Mouse (Mus musculus): ENCODE results near the gene Adamtsl2. TPM values are rescaled to one million over a fixed set of nuclear protein-coding genes. Genes with fewer than 3 reads are reported as not detected.

Adamtsl2 gene
- 10 to 100 TPM; 23.8 to 25.1 TPM for total RNA-seq (2021)

DNA sequence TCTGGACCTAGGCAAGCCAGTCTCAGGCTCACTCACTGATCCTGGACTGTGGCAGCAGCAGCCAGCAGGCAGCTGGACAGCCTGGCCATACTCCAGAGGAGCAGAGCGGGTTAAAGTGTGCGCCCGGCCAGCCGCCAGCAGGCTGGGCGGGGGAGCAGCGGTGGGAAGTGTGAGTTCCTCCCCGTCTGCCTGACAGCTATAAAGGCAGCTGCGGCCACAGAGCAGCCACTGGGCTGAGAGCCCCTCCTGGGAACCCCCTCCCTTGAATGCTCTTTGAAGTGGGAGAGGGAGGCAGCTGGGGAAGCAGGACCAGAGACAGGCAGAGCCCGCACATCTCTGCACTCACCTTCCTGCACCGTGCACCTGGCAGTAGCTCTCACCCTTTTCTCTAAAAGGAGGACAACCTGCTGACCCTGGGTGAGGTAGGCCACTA, at the start of gene Adamtsl2:
Gene Adamtsl2 (plus strand): TSS at position 228 of the 433 bp plus-strand sequence.
- intact Hi-C loops (cut with DNase I) = no loop called here

DNA sequence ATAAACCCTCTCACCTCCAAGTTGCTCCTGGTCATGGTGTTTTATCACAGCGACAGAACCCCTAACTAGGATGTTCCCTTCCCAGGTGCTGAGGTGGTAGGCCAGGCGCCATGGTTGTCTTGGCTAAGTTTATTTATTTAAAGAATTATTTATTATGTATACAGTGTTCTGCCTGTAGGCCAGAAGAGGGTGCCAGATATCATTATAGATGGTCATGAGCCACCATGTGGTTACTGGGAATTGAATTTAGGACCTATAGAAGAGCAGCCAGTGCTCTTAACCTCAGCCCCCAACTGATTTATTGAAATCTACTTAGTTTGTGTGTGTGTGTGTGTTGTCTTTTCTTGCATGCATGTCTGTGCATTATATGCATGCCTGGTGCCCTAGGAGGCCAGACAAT, 46.8 kb upstream of the Adamtsl2 start:
- no peak for DNase-seq
- intact Hi-C loops (cut with DNase I) = loop anchor here (10.0 kb wide), 1 partner anchor 98 kb away; the partner anchor contains the start of genes Stkld1 and Surf4

More for the DNA sequence above, at the start of gene Adamtsl2:
- DNase-seq = peak; percentile 93

DNA sequence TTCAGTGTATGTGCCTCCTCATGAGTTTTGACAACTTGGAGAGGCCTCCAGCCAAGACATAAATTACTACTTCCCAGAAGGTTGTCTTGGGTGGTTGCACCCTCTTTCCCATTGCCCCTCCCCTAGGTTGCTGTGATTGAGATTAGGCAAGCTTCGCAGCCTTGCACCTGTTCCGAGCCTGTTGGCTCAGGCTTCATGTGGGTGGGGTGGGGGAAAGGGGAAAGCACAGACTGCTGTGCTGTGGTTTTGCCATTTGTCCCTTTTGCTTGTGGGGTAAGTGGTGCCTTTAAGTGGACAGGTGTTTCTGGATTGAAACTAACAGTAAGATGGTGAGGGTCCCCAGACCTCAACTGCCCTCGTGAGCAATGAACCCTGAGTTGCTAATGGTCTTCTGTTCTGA, 43.2 kb upstream of the Adamtsl2 start:
- DNase-seq = no peak
- intact Hi-C loops (cut with DNase I) = loop anchor here (10.0 kb wide), 1 partner anchor 101 kb away; the partner anchor contains the start of genes Stkld1 and Surf4

DNA sequence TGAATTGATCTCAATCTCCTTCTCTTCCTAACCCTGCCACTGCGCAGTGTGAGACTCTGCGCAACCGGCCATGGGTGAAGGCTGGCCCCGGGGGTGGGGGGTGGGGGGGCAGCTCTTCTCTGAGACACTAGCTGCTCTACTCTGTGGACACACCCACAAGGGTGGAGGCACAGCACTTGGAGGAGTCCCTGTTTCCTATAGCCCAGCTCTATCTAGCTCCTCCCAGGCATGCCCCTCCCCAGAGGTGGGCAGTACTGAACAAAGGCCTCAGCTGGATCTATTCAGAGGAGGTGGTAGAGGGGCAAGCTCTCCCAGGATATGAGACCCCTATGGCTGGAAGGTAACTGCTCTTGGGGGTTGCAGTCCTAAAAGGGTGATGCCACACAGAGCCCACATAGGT, 42.2 kb upstream of the Adamtsl2 start:
- no peak for DNase-seq
- intact Hi-C loops (cut with DNase I) = loop anchor here (10.0 kb wide), 1 partner anchor 102 kb away; the partner anchor contains the start of genes Stkld1 and Surf4

DNA sequence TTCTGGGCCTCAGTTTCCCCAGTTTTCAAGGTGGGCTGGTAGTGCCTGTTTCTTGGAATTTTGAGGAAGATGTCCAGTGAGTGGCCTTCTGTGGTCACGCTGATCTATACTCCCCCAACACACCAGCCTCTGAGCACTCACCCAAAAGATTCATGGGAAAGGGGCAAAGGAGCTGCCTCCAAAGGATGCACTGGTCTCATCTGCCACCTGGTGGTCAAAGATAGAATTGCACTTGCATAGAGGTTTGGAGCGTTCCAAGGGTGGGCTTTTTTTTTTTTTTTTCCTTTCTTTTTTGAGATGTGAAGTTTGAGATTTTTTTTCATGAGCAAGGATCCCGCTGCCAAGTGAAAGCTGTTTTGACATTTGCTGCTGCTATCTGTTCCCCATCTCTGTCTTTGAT, 40.6 kb upstream of the Adamtsl2 start:
- intact Hi-C loops (cut with DNase I) = loop anchor here (10.0 kb wide), 1 partner anchor 104 kb away; the partner anchor contains the start of genes Stkld1 and Surf4
- peak; percentile 83 for DNase-seq

DNA sequence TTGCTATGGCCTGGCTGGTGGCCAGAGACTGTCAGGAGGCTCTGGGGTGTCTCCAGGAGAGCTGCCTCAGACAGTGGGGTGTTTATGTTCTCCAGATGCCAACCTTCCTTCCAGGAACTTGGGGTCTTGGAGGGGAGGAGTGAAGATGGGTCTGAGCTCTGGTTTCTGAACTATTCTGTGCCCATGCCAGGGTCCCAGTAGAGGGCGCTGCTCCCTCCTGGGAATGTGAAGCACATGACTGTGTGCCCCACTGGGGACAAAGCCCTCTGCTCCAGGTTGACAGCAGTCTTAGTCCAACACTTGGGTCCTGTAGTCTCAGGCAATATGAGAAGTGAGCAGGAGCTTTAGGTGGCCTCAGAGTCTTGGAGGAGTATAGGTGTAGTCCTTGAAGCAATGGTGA, 39.9 kb upstream of the Adamtsl2 start:
- intact Hi-C loops (cut with DNase I) = loop anchor here (10.0 kb wide), 1 partner anchor 104 kb away; the partner anchor contains the start of genes Stkld1 and Surf4
- no peak for DNase-seq

DNA sequence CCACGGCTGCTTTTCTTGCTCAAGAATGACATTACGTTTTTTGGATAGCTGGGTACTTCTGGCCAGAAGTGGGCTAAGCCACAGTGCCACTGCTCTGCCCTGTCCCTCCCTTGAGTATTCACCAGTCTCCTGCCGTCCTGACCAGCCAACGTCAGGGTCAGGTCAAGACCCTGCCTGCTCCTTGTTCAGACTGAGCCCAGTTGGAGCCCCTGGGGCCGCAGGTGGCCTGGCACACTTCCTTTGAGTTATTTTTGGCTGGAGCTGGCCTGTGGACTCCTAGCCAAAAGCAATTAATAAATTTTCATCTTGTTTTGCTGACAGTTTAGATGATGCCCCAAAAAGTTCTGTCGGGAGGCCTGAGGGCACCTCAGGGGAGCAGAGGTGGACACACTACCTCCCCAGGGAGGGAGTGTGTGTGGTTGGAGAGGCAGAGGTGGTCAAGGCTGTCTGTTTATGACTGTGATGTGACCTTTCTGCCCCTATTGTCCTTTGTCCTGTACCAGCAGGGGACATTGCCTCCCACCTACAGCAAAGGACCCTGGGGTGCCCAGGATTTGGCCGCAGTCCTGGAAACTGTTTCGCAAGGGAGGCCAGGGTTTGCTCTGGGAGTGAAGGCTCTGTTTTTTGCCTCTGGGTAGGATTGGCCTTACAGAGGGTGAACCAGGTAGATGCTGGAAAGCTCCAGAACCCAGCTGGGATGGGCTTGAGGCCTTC, 36.9 kb upstream of the Adamtsl2 start:
- no peak for DNase-seq
- intact Hi-C loops (cut with DNase I) = loop anchor here (5.0 to 10.0 kb wide), 2 partner anchors 195 to 397 kb away; no protein-coding TSS in a partner anchor

DNA sequence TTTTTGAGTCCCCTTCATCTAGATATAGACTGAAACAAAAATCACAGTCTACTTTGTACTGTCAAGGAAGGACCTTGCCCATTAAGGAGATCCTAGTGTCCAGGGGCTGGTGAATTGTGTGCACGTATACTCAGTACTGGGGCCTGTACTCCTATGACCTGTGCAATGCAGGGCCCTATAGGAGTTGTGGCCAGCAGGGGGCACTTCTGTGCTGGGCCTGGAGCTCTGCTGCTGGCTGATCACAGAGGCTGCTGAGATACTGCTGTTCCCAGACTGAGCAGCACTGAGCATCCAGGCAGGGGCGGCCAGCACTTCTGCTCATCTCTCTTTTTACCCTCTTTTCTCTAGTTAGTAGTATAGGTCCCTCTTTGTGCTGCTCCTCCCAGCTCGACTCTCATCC, 35.7 kb upstream of the Adamtsl2 start:
- intact Hi-C loops (cut with DNase I) = loop anchor here (5.0 to 10.0 kb wide), 2 partner anchors 194 to 399 kb away; no protein-coding TSS in a partner anchor
- peak; percentile 90 for DNase-seq

DNA sequence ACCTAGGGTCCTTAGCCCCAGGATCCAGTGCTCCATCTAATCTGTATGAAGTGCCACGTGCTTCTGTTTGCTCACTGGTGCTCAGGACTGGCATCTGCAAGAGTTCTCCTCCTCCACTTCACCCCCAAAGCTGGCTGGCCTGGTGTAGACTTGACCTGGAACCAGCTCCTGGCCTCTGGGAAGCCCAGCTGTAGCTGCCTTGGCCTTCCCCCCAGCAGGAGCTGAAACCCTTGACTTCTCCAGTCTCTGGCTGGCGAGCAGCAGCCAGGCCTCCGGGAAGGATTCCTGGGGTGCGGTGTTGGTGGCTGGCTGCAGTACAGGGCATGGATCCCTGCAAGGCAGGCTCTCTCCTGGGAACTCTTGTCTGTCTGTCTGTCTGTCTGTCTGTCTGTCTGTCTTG, 35.0 kb upstream of the Adamtsl2 start:
- no peak for DNase-seq
- intact Hi-C loops (cut with DNase I) = loop anchor here (5.0 to 10.0 kb wide), 2 partner anchors 193 to 399 kb away; no protein-coding TSS in a partner anchor

DNA sequence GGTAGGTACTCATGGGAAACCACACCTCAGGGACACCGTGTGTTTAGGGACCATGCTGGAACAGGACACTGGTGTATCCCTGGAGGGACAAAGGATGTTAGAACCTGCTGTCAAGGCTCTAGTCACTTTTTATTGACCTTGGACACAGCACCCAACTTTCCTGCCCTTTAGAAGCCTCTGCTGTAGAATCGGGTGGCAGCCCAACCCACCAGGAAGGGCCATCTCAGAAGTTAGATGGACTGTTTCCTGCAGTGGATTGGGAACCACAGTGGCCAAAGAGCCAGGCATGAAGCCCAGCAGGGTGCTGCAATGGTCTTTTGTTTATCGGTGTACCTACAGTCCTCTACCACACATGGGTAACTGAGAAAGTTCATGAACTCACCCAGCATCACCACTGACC, 34.5 kb upstream of the Adamtsl2 start:
- no peak for DNase-seq
- intact Hi-C loops (cut with DNase I) = loop anchor here (5.0 to 10.0 kb wide), 2 partner anchors 193 to 400 kb away; no protein-coding TSS in a partner anchor

DNA sequence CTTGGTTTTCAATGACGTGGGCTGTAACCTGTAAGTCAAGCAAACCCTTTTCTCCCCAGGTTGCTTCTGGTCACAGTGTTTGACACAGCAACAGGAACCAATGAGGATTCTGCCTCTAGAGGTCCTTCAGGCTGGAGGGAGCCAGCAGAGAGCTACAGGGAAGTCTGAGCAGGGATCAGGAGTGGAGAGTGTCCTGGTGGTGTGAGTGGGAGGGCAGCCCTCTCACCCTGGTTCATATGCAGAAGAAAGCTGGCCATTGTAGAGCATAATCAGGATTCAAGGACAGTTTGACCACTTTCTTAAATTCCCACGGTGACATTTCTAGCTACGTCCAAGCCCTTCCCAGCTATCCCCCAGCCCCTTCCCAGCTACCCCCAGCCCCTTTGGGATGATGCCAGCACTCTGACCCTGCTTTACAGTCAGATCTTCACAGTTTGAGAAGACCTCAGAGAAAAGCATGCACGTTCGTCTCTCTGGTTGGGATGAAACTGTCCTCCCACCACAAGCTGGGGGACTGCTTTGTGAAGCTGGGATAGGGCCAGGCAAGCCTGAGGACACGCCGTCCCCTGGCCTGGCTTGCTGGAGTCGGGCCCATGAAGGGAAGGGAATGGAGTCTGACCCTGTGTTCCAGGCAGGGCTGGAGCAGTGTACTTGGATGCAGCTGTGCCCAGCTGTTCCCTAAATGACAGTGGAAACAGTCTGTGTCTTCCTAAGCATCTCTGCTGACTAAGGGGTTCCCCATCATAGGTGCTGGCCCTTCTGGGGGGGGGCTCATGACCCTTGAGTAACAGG, 33.0 kb upstream of the Adamtsl2 start:
- intact Hi-C loops (cut with DNase I) = loop anchor here (10.0 kb wide), 1 partner anchor 401 kb away; no protein-coding TSS in a partner anchor

DNA sequence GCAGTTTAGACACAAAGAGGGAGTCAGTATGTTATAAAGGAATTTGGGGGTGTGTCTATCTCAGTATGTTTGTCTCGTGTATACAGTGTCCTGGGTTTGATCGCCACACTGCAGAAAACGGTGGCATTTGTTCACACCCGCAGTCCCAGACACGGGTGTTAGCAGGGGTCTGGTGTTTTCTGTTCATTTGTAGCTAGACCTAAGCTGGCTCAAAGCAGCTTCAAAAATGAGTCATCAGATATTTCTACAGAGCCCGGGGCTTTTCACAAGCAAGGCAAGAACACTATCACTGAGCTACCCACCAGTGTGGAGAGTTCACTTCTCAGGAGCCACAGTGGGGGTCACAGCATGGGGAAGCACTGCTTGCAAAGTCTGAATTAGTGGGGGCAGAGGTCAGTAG, 29.8 kb upstream of the Adamtsl2 start:
- no peak for DNase-seq
- intact Hi-C loops (cut with DNase I) = loop anchor here (10.0 kb wide), 1 partner anchor 405 kb away; no protein-coding TSS in a partner anchor

More for the DNA sequence above, 33.0 kb upstream of the Adamtsl2 start:
- DNase-seq = peak; percentile 43

DNA sequence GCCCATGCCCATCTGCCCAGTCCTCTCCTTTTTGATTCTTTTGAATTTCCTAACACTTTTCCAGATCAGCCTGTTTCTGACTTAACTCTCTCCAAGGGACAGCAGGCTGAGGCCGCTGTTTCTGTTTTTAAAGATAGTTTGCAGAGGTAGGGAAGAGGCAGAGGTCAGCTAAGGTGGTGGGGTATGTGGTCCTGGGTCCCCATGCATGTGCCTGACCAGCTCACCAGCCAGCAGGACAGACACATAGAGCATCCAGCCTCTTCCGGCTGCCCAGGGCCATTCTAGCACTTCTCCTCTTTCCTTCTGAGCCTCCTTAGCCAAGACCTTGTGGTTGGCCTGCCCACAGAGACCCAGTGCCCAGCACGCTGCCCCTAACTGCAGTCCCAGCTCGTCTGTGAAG, 20.9 kb upstream of the Adamtsl2 start:
- intact Hi-C loops (cut with DNase I) = no loop called here
- DNase-seq = no peak

DNA sequence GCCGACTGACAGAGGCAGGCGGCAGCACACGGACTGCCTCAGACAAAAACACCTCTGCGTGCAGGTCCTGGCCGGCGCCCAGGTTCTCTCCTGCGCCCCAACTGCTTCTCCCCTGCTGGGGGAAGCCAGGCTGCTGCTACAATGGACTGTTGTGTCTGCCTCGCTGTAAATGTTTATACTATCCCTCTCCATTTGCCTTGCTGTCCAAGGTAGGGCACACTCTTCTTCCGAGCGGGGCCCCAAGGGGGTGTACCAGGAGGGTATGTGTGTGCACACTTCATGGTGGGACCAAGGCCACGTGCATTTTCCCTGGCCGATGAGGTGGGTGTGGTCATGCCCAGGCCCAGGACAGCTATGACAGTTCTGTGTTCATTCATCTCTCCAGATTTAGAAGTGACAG, 20.4 kb upstream of the Adamtsl2 start:
- DNase-seq = no peak
- intact Hi-C loops (cut with DNase I) = no loop called here

DNA sequence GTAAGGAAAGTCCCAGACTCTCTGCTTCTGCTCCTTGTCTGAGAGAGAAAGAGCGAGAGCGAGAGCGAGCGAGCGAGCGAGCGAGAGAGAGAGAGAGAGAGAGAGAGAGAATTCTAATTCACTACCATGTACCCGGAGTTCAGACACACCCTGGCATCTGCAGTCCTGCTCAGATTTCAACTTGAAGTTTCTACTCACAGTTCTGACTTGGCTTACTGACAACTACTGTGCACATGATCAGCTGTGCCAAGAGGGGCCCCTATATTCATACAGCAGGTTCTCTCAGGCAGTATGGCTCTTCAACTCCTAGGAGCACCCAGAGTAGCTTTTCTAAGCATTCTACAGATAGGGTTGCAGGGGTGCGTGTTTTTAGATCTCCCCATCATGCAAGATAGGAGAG, 20.0 kb upstream of the Adamtsl2 start:
- intact Hi-C loops (cut with DNase I) = no loop called here
- DNase-seq = no peak

DNA sequence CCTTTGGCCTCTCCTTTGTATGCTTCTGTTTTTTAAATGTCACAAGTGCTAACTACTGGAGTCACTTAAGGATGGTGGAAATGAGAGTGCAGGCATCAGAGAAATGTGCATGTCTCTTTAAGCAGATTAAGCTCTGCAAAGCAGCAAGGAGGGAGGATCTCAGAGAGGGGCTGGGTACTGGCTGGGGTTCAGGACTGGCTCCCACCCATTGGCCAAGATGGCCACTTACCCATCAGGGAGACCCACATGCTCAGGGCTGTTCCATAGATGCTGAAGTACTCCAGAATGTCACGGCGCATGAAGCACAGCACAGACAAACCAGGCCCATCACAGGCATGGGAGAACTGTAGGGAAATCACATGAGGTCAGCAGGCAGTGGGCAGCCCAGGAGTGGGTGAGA, 12.1 kb upstream of the Adamtsl2 start:
- DNase-seq = peak; percentile 53
- intact Hi-C loops (cut with DNase I) = no loop called here

DNA sequence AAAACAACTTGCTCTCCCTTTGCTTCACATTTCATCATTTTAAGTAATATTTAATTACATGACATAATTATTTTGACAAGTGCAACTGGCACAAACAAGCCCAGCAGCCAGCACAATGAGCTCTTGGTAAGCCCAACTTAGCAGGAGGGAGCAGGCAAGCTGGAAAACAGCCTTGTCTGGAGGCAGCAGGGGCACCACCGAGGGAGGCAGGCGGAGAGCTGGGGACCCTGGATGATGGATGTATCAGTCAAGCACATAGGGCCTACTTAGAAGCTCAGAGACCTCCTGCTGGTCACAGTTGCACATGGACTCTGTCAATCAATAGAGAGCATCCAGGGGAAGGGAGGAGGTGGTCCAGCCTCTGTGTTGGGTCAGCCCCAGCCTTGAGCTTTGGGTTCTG, 11.2 kb upstream of the Adamtsl2 start:
- DNase-seq = peak; percentile 32
- intact Hi-C loops (cut with DNase I) = no loop called here

DNA sequence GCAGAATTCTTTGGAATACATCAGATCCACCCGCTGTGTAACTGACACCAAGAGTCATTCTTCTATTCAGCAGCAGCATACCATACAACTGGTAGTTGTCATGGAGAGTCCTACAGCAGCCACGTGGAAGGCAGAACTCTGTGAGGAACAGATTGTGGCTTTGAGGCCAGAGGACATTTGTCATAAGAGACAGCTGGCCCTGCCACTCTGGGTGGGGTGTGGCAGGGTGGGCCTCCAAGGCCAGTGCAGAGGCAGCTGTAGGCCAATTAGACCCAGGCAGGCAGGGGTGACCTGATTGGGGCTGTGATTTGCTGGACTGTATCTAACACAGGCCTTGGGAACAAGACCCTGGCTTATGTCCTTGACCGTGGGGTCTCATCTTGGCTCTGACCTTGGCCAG, 9.5 kb upstream of the Adamtsl2 start:
- peak; percentile 23 for DNase-seq
- intact Hi-C loops (cut with DNase I) = no loop called here

DNA sequence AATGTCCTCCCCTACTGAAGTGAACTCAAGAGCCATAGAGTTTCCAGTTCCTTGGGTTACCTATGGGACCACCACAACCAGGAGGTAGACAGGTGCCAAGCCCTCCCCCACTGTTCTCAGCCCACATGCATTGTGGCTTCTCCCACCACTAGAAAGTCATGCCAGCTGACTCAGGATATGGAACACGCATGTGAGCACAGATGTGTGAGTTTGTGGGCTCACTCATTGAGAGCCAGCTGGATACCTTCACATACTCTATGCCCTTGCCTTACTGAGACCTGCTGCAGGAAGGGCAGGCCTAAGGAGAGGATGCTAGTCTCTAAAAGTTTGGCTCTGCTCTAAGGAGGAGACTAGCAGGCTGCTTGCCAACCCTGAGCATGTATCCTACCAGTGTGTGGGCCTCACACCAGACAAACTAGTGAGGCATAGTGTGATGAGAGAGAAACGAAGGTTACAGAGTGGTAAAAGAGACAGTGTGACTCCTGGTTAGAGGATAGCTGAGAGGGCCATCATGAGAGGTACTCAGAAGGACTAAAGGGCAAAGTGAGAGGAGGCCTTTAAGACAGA, 8.8 kb upstream of the Adamtsl2 start:
- no peak for DNase-seq
- intact Hi-C loops (cut with DNase I) = no loop called here

DNA sequence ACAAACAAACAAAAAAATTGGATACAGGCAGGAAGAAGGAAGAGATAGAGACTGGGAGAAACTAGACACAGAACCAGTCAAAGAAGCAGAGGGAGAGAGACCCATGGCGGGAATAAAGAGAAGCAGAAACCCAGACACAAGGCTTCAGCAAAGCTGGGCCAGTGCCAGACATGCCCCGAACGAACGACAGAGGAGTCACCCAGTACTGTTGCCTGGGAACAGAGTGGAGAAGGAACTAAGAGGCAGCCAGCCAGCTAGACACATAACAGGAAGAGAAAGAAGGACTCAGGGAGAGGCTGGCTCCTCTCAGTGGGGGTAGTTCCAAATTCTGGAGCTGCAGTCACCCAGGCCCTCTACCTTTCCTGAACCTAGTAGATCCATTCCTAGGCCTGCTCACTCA, 8.0 kb upstream of the Adamtsl2 start:
- DNase-seq = peak; percentile 87
- intact Hi-C loops (cut with DNase I) = no loop called here

DNA sequence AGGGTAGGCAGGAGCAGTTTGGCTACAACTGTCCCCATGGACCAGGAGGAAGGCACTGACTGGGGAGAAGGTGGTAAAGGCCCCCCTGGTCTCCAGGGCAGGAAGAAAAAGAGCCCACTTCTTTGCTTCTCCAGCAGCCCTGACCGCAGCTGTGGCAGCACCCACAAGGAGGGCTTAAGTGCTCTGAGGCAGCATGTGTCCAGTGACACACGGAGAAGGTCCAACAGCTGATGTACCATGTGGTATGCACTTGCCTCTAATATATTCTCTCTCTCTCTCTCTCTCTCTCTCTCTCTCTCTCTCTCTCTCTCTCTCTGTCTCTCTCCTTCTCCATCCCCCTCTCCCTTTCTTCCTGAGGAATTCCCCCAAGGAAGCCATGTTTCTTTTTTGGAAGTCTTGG, 7.2 kb upstream of the Adamtsl2 start, which contains the start of gene Mymk:
Gene Mymk (minus strand): TSS at position 202 of the 400 bp plus-strand sequence.
- DNase-seq = no peak
- intact Hi-C loops (cut with DNase I) = no loop called here

Data from left cerebral cortex, postnatal 4 days (tissue).